Mouse (Mus musculus): ENCODE data around the gene Padi6.

Padi6 gene

DNA sequence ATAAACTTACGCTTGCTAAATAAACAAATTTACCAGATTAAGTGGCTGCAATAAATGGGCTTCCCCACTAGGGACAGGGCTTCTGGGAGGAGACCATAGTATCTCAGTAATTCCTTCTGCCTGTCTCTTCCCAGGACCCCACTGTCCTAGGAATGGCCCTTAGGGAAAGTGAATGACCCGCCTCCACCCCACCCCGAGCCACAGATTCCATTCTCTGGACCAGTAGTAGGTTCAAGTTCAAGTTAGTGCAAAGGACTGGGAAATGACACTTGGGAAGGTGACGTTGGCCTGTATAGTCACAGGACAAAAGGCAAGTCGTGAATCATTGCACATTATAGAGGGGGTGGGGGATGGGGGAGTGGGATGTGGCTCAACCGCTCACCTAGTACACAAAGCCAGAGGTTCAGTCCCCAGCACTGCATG is 57.6 kb downstream of the Padi6 start:
- DNase-seq (ENCODE audit: inconsistent ontology term), result no peak

DNA sequence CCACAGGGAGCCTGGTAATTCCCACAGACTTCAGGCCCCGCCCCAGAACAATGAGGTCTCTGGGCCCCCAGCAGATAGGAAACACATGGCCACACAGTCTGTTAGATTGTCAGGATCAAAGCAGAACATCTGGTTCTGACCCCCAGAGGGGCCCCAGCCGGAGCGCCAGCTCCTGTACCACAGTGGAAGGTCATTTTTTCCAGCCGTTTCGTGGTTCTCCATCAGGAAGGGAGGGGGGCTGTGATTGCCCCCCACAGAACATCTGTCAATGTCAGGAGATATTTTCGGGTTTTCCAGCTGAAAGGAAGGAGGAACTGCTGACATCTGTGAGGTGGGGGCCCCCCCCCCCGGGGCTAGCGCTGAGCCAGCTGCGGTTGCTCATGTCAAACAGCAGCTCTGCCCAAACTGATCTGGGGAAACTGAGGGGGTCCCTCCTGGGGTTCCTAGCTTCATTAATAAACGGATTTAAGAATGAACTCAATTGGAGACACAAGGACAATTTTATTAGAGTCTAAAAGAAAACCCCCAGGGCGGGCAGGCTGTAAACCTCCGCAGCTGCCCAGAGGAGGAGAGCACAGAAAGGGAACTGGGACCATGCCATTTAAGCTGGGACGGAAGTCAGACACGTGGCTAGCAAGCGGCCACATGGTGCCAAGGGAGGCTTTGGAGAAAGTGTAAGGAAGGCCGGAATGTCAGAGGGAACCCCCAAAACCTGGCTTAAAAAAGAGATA is 58.1 kb downstream of the Padi6 start:
- DNase-seq (ENCODE audit: inconsistent ontology term), result no peak

DNA sequence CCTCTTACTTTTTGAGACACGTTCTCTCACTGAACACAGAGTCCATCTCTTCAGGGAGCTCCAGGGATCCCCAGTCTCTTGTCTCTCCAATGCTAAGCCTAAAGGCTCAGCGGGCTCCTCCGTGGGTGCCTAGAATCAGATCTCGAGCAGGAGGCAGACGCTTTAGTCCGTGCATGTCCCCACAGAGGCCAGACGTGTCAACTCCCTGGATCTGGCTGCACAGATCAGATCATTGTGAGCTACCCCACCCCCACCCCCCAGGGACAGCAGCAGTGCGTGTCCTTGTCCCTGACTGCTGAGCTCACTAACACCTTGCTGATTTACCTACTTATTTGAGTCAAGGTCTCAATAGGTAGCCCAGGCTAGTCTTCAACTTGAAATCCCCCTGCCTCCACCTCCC is 58.8 kb downstream of the Padi6 start:
- DNase-seq (ENCODE audit: inconsistent ontology term), result no peak

DNA sequence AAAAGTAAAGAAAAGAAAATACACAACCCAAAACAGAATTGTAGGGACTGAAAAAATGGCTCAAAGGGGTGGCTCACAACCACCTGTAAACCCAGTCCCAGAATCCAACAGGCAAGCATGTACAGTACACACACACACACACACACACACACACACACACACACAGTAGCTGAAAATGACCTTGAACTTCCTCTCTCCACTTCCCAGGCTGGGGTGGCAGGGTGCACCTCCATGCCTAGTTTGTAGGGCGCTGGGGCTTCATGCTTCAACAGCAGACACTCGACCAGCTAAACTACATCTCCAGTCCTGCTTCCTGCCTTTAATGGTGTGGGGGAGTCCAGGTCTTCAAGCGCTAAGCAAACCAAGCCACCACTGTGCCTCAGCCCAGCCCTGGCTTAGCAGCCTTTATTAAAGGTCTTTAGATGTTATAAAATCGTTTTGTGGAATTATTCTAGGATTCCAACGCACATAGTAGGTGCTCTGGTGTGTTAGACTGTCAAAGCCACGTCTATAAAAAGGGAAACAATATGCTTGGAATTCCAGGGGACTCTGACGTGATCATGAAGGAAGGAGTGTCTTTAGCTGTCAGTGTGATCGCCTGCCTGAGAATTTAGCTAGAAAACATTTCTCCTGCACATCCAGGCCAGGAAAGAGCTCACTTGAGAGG is 61.6 kb downstream of the Padi6 start:
- no peak for DNase-seq (ENCODE audit: inconsistent ontology term)

DNA sequence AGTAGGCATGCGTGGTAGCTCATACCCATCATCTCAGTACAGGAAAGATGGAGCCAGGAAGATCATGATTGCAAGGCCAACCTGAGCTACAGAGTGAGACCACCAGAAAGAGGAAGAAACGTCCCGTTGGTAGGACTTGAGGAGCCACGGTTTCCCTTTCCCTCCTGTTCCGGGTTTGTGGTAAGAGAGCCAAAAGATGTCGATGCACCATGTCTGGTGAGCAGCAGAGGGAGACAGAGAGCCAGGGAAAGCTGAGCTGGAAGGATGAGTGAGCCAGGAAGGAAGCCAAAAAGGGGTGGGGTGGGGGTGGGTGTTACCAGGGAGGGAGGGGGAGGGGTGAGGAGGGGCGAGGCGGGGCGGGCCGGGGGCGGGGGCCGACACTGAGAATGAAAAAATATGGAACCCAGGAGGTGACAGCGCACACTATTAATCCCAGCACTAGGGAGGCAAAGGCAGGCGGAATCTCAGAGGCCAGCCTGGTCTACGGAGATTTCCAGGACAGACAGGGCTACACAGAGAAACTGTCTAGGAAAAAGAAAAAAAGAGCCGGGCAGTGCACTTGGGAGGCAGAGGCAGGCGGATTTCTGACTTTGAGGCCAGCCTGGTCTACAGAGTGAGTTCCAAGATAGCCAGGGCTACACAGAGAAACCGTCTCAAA is 62.6 kb downstream of the Padi6 start:
- DNase-seq (ENCODE audit: inconsistent ontology term), result peak; percentile 76

DNA sequence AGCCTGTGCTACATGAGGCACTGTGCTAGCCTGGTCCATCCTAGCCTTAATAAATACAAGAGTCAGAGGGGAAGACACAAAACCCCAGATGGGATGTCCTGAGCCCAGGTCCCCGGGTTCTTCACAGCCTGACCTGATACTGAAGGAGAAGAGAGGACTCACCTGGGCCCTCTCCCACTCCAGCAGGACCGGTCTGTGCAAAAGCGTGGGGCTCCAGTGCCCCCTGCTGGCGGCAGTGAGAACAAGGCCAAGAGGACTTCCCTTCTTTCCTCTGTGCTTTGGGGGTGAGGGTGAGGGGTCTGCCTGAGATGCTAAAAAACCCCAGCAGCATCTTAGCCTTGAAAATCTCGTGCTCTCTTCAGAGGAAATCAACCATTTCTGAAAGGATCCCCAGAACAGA is 63.4 kb downstream of the Padi6 start:
- peak; percentile 59 for DNase-seq (ENCODE audit: inconsistent ontology term)
